Mouse (Mus musculus): ENCODE results near the gene Gtsf1. TPM values are rescaled to one million over a fixed set of nuclear protein-coding genes. Genes with fewer than 3 reads are reported as not detected.

Gene Gtsf1
- total RNA-seq, 2 experiments from 2014 or later = 1.3 to 4.4 TPM

GRCm38 (mm10) chr15:103359122-103359510 is 71.2 kb downstream of the Gtsf1 start:
- peak; percentile 34; the same call in 1 of the 2 replicates for ATAC-seq (ENCODE audit: poor library complexity, severe bottlenecking)

DNA sequence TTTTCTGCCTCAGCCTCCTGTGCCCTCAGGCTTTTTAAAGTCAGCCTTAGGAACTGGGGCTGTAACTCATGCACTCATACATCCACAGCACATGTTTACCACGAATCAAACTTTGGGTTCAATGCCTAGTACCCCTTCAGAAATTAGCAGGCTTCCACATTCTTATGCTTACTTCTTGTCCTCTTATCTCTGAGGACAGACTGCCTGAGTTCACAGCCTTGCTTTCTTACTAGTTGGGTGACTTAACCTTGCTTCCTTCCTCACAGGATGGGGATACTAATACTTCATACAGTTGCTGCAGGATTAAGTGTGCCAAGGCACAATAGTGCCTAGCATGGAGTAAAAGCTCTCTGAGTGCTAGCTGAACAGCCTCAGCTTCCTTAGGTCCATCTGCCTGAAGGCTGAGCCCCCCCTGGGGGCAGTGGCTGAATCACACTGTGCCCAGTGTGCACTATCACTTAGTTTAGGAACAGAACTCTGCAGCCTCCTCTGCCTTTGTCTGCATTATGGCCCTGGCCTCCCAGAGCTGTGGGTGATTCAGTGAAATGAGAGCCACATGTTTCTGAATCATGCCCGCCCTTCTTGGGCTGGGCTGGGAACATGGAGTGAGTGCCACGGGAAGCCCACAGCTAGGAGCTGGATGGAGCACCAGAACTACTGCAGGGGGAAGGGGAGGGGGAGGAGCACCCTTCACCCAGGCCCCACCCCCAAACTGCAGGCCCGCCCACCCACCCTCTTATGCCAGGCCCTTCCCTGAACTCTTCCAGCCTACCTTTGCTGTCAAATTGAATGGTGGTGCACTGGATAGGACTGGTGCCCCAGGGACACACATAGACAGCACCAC is 71.8 kb downstream of the Gtsf1 start:
- ATAC-seq (ENCODE audit: poor library complexity, severe bottlenecking) = no peak

DNA sequence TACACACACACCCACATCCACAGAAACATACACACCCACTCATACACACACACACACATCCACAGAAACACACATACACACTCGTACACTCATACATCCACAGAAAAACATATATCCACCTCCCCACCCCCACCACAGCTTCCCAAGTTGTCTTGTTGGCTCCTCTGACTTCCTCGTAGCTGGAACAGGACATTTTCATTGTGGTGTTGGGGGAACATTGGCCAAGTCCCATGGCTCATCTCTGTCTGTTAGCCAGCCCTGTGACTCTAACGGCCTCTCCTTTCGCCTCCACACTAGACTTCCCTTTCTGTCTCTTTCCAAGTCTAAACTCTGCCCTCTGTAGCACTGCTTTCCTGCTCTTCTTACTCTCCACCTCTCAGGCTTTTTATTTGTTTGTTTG is 72.5 kb downstream of the Gtsf1 start:
- no peak for ATAC-seq (ENCODE audit: poor library complexity, severe bottlenecking)

DNA sequence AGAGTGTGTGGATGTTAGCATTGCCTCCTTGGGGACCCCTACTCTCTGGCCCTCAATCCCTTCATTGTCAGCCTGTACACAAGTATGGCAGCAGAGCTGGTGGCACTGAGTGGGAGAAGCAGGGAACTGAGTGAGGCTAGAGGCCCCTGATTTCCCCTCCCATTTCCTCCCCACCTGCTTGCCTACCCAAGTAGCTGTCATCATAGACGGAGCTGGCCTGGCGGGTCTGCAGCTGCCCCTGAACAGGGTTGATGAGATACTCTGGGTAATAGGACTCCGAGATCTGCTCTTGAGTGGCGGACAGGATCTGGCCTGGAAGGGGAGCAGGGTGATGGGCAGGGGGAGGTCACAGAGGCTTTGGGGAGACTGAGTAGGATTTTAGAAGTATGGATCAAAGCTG is 74.1 kb downstream of the Gtsf1 start:
- ATAC-seq (ENCODE audit: poor library complexity, severe bottlenecking) = no peak

DNA sequence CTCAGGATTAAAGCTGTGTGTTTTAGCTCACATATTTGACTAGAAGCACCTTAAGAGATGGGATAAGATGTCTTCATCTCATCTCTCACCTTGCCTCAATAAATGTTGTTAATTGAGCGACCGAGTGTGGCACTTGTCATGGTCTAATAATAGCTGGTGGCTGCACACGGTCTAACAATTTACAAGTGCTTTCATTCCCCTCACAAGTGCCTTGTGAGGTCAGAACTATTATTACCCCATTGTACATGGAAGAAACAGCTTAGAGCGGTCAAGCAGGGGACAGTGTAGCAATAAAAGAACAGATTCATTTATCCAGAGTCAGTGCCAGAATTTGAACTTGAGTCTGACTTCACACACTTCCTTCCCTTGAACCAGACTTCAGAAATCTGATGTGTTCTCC is 74.8 kb downstream of the Gtsf1 start:
- no peak for ATAC-seq (ENCODE audit: poor library complexity, severe bottlenecking)

DNA sequence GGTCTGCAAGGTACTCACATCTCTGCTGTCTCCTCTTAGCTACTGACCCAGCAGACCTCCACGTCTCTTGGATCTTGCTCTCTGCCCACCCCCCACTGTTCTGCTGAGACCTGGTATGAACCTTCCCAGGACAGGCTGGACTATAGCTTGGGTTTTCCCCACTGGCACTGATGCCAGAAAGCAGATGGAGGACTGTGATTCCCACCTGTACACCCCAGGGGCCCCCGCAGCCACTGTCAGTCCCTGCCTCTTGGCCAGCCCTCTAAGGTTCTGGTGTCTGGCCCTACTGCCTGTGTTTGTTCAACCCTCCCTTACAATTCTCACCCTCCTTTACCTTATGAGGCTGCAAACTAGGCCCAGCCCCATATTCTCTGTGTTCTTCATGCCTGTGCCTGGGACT is 75.6 kb downstream of the Gtsf1 start:
- no peak for ATAC-seq (ENCODE audit: poor library complexity, severe bottlenecking)

DNA sequence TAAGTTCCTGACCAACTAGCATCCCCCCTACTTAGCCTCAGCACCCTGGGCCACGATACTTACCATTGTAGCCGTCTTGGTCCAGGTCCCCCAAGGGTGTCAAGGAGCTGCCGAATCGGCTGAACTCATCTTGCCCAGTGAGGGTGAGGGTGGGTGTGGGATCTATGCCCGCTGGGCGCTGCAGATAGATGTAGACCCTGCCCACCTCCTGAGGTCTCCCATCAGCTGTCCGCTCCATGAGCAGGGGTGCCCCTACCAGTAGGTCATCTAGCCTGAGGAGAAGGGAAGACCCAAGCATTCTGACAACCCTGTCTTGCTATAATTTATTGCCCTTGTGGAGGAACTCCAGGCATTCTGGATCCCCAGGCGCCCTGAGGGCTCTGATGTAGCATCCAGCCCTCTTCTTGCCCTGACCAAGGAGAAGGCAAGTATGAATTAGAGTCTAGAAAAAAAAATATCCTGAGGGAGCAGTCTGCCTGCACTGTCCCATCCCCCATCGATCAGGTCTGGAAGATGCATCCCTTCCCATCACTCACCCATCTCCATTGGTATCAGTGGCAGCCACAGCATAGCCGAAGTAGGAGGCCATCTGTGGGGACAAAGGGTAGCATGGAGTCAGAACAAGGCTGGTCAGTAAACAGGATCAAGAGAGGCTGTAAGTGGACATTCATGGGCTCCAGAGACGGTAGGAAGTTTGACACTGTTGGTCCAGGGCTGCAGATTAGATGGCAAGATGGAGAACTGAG is 76.6 kb downstream of the Gtsf1 start:
- no peak for ATAC-seq (ENCODE audit: poor library complexity, severe bottlenecking)

- peak; percentile 95 for ATAC-seq (ENCODE audit: poor library complexity, severe bottlenecking)
These were observed 77.4 kb downstream of the Gtsf1 start for GRCm38 (mm10) chr15:103352856-103353255.

Other genes with a start within 250 kb of the Gtsf1 start
- gene Cbx5, start 190.7 kb downstream of the Gtsf1 start, total RNA-seq (2015) = 56.0 and 60.5 TPM in 2 replicates
- 113 and 133 TPM in 2 replicates for gene Cbx5, start 190.7 kb downstream of the Gtsf1 start, total RNA-seq (2017)
- gene Hnrnpa1, start 190.0 kb downstream of the Gtsf1 start, total RNA-seq (2015) = 320 and 365 TPM in 2 replicates
- gene Hnrnpa1, start 190.0 kb downstream of the Gtsf1 start, total RNA-seq (2017) = 765 and 767 TPM in 2 replicates
- gene Nfe2, start 172.1 kb downstream of the Gtsf1 start, total RNA-seq (2015) = 205 and 258 TPM in 2 replicates
- gene Nfe2, start 172.1 kb downstream of the Gtsf1 start, total RNA-seq (2017) = 218 and 249 TPM in 2 replicates
- 246 and 255 TPM in 2 replicates for gene Copz1, start 157.8 kb downstream of the Gtsf1 start, total RNA-seq (2015)
- 87.7 and 93.9 TPM in 2 replicates for gene Copz1, start 157.8 kb downstream of the Gtsf1 start, total RNA-seq (2017)
- gene Gpr84, start 119.9 kb downstream of the Gtsf1 start, total RNA-seq (2015) = 2.9 and 3.8 TPM in 2 replicates
- 1.7 and 3.3 TPM in 2 replicates for gene Gpr84, start 119.9 kb downstream of the Gtsf1 start, total RNA-seq (2017)
- 35.8 and 40.1 TPM in 2 replicates for gene Zfp385a, start 90.4 kb downstream of the Gtsf1 start, total RNA-seq (2015)
- 6.8 and 9.4 TPM in 2 replicates for gene Zfp385a, start 90.4 kb downstream of the Gtsf1 start, total RNA-seq (2017)
- 18.4 and 21.4 TPM in 2 replicates for gene Itga5, start 63.7 kb downstream of the Gtsf1 start, total RNA-seq (2015)
- 8.3 and 9.5 TPM in 2 replicates for gene Itga5, start 63.7 kb downstream of the Gtsf1 start, total RNA-seq (2017)
- not detected in 2 replicates for gene Gtsf2, start 18.0 kb upstream of the Gtsf1 start, total RNA-seq (2015)
- gene Gtsf2, start 18.0 kb upstream of the Gtsf1 start, total RNA-seq (2017) = not detected in 2 replicates
- gene Nckap1l, start 23.3 kb upstream of the Gtsf1 start, total RNA-seq (2015) = 133 and 136 TPM in 2 replicates
- gene Nckap1l, start 23.3 kb upstream of the Gtsf1 start, total RNA-seq (2017) = 191 and 203 TPM in 2 replicates
- 13.2 and 16.8 TPM in 2 replicates for gene Pde1b, start 72.6 kb upstream of the Gtsf1 start, total RNA-seq (2015)
- 8.2 and 12.9 TPM in 2 replicates for gene Pde1b, start 72.6 kb upstream of the Gtsf1 start, total RNA-seq (2017)
- gene Ppp1r1a, start 107.5 kb upstream of the Gtsf1 start, total RNA-seq (2015) = not detected in 2 replicates
- gene Ppp1r1a, start 107.5 kb upstream of the Gtsf1 start, total RNA-seq (2017) = not detected in 2 replicates
- not detected in 2 replicates for gene Glycam1, start 134.6 kb upstream of the Gtsf1 start, total RNA-seq (2015)
- not detected in 2 replicates for gene Glycam1, start 134.6 kb upstream of the Gtsf1 start, total RNA-seq (2017)

All from megakaryocyte, adult 5-6 weeks (primary cell).